Mouse (Mus musculus) adrenal gland, adult 18-20 months (tissue): ENCODE results near the gene Malsu1. TPM values are rescaled to one million over a fixed set of nuclear protein-coding genes. Genes with fewer than 3 reads are reported as not detected.

Source experiments
- DNase-seq, 2 experiments: peaks; one replicate each; pipeline ENCODE4 v3.0.0; 2021 to 2022; ENCODE audit warnings: low spot score in 2 of 2
- long read RNA-seq, 2 experiments: library from polyadenylated mRNA; stranded (forward); transcript quantifications; one replicate each; pipeline ENCODE4 v2.0.0; 2021
- total RNA-seq, 2 experiments: library from RNA; stranded (reverse); gene quantifications; 1 replicate in 1 of 2; 2 replicates in 1 of 2; pipeline ENCODE4 v1.2.3; 2021

Gene Malsu1
- total RNA-seq, result 10 to 100 TPM; 32.9 to 35.3 TPM
- long read RNA-seq, experiment 1, transcript Malsu1-203 (4 exons, 2,819 nt), result major isoform, 5 of 5 reads
- long read RNA-seq, experiment 1, partial matches to known transcripts, result 0 of 5 reads
- long read RNA-seq, experiment 1, other reads (novel, unspliced or antisense), result 0 of 5 reads
- long read RNA-seq, experiment 2, transcript Malsu1-203 (4 exons, 2,819 nt), result major isoform, 52 of 58 reads
- long read RNA-seq, experiment 2, partial matches to known transcripts, result 0 of 58 reads
- long read RNA-seq, experiment 2, other reads (novel, unspliced or antisense), result 0 of 58 reads

DNA sequence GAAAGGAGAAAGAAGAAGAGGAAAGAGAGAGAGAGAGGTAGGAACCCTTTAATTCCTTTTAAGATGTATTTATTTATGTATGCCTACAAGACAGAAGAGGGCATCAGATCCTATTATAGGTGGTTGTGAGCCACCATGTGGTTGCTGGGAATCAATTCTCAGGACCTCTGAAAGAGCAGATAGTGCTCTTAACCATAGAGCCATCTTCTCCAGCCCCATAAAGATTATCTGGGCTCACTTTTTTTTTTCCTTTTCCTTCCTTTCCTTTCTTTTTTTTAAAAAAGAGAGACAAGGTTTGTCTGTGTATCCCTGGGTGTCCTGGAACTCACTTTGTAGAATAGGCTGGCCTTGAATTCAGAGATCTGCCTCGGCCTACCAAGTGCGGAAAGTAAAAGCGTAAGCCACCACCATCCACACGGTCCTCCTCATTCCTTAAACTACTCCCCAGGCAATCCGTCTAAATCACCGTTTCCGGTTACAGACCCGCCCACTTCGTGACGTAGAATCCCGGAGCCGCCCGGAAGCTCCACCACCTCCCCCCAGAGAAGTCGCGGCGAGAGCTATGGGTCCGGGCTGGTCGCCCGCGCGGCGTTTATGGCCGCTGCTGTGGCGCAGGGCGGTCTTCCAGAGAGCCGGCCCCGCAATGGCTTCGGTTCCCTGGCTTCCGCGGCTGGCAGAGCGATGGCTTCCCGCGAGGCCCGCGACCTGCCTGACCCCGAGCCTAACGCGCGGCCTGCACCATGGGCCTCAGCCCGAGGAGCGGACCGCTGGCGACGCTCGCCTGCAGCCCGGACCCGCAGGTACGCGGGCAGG is at the start of gene Malsu1:
Malsu1 (plus strand) TSS at position 492 of the 813 bp plus-strand sequence.
- DNase-seq, result peak; percentile 96 to 97

DNA sequence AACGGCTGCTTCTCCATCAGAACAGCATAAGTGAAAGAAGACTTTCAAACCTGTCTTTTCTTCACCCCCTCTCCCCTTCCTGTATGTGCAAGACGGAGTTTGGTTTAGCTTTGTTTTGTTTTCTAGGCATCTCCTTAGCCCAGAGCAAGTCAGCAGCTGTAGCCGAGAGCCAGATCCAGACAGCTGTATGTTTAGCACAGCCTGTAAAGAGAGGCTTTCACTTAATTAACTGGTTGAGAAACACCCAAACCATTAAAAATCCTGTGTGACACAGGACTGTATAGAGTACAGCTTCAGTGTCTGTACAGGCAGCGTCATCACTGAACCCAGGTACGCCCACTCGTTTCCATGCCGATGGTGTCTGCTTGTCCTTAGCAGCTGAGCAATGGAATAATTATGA is 48.3 kb upstream of the Malsu1 start:
- DNase-seq, result no peak

DNA sequence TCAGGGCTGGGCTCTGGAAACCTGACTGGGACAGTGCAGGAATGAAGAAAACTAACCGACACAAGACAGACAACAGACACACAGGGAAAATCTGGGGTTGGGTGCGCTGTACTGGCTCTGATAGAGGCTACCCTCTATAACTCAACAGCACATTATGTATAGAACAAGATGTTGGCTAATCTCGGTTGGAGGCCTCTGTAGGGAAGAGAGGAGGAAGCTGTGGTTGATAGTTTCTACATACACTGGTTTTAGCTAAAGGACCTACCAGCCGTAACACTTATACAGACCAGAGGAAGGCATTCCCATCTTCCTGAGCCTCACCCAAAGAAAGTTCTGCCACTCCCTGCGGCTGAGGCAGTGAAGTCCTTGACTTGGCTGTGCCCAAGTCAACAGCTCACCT is 47.1 kb upstream of the Malsu1 start:
- no peak for DNase-seq

DNA sequence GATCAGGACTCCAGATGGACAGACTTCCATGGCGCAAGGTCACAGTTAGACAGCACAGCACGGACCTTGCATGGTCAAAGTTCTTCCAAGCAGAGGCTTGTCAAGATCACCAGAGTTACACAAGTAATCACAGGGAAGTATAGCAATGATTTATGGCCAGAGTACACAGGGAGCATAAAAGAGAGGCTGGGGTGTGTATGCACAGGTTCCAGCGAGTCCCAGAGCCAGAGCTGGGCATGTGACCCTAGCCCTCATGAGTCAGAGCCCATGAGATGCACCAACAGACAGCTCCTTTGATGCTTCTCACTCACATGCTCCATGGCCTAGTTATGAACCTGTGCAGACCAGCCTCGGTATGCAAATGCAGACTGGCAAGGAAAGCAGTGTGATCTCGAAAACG is 45.6 kb upstream of the Malsu1 start:
- no peak for DNase-seq

DNA sequence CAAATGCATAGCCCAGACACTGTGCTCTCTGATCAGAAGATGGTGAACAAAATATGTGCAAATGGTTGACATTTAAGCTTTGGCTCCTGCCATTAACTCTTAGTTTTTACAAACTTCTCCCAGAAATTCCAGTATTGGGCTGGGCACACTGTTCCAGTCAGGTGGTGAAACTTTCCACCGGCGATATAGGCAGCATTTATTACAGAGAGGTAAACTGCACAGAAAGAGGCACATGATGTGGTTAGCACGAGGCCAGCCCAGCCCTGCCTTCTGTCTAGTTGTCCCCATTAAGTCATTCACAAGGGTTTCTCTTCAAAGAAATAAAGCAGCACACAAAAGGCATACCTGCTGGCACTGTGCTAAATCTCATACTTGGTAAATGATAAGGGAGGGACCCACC is 44.9 kb upstream of the Malsu1 start:
- no peak for DNase-seq

DNA sequence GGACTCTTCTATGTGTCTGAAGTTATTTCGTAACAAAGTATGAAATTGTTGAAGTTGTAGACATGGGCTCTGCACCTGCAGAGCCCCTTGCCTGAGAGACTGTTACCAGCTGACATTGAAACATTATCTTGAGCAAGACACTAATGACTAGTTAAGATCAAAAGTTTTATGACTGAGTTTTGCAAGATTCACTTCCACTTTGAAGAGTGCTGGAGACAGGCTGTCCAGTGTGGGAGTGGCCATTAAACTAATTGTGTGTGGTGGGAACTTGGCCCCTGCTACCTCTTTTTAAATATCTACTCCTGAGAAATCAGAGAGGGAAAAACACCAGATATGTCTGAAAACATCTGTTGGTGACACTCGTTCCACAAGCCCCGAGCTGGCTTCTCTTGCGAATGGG is 42.4 kb upstream of the Malsu1 start:
- no peak for DNase-seq

DNA sequence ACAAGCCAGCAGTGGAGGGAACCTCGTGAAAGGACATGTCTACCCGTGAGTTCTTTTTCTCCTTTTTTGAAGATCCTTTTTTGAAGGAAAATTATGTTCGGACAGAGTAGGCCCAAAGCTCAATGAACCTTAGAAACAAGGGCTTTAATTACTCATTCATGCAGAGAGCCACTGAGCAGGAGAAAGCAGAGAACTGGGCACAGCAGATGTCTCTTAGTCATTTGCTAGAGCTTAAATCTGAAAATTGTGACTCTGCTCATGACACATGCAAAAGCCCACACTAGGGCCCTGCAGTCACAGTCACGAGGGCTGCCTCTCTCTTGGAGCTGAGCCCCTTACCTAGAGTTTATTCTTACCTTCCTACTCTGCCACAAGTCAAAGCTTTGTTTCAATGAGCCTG is 40.8 kb upstream of the Malsu1 start:
- DNase-seq, result no peak

DNA sequence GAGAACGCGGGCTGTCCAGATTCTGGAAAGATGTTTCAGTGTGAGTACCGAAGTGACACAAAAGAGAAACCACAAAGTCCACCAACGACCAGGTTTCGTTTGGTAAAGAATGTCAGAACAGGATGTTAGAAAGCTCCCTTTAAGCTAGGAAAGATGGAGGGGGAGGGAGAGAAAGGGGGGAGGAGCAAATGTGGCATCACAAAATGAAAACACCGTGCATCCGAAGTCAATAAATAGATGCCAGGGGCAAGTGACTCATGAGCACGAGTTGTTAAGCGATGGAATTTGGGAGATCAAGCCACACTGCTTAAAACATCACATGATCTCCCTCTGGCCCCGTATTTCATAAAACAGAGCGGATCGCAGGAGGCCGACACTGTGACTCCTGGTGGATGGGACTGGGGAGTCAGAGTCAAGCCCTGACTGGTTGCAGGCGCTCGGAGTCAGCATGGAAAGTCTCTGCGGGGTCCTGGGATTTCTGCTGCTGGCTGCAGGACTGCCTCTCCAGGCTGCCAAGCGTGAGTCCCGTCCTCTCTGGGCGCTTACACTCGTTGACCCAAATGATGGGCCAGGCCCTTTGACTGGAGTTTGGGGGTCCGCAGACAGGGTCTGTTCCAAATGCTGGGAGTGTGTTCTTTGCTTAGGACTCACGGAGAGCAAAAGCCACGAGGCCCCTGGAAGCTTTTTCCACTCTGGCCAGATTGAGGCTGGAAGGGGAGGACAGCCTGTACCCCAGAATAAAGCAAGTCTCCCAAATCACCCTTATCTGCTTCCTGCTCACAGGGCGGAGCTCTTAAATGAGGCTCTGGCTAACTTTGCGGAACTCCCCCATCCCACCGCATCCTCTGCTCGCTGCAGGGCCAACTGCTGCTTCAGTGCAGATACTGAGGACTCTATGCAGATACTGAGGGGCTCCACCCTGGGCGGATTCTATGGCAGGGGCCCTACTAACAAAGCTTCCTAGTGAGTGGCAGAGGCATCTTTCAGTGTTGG is 37.0 kb upstream of the Malsu1 start, which contains the start of gene Gpnmb:
Gpnmb (plus strand) TSS at position 272 of the 993 bp plus-strand sequence.
- DNase-seq, result no peak

DNA sequence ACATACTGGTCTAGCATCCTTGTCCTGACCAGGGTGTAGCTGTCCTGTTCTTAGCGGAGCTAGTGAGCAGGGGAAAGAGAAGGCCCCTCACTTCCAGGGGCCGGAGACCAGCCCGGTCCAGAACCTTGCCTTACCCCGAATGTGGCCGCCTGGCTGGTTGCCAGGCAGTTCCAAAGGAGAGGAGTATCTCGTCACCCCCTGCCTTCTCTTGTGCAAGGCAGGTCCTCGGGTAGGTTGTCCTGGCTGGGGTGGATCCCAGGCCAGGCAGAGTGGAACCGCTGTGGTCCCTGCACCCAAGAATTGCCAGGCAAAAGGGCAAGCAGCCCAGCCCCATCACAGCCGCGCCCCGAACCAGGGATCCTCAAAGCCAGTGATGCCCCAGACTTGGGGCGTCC is 36.3 kb upstream of the Malsu1 start:
- no peak for DNase-seq

DNA sequence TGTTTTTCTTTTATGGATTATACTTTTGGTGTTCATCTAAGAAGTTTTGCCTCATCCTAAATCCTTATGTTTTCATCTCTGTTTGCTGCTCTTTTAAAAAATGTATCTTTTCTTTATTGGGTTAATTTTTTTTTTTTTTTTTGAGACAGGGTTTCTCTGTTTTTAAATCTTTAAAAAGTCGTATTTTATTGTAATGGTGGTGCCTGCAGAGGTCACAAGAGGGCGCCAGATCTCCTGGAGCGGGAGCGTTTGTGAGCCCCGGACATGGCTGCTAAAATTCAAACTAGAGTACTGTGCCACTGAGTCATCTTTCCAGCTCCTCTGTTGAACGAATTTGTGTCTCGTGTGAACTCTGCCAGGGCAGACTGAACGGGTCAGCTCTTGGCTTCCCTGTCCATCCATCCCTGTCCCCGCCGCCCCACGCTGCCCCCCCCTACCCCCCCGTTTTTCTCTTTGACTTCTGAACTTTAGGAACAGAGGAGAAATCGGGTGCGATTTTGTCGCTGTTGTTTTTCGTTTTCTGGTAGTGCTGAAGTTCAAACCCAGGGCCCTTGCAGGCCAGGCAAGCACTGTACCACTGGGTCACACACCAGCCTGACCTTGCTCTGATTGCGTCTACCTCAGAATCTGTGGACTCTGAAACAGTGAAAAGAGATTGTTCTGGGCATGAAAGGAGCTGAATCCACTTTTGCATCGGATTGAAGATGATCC is 34.0 kb upstream of the Malsu1 start:
- peak; percentile 60 to 62 for DNase-seq

DNA sequence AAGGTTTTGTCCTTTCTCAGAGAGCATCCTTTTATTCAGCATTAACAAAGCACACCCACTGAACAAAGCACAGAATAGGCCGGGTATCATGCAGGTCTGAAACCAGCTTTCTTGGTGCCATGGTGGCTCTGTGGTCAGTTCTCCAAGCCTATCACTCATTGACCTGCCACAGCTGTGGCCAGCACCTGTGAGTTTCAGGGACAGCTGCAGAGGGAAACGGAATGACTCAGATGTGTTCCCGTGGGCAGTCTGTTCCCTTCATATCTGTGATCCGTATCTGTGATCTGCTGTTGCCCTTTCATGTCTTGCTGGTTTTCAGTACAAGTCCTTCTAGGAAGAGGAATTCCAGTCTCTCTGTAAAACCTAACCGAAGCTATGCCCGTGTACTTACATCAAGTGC is 27.1 kb upstream of the Malsu1 start:
- no peak for DNase-seq

DNA sequence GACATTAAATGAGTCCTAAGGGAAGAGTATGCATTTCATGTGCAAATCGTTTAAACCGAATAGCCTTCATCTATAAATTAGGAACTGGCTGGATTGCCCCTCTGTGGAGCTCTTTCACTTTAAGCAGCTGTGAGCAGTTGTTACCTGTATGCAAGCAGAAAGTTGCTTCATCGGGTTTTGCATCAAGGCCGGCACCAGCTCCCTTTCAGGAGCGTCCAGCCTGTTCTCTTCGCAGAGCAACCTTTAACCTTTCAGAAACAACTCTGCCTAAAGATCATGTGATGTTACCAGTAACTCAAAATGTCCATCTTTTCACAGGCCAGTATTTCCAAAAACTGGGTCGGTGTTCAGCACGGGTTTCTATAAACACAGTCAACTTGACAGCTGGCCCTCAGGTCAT is 26.6 kb upstream of the Malsu1 start:
- DNase-seq, result no peak

DNA sequence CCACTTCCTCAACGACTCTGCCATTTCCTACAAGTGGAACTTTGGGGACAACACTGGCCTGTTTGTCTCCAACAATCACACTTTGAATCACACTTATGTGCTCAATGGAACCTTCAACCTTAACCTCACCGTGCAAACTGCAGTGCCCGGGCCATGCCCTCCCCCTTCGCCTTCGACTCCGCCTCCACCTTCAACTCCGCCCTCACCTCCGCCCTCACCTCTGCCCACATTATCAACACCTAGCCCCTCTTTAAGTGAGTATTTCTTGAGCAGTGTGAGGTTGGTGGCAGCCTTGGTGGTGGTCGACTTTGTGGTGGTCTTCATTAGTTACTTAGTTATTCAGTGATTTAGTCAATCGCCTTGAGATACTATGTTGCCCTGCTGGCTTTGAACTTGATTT is 25.7 kb upstream of the Malsu1 start:
- DNase-seq, result no peak

DNA sequence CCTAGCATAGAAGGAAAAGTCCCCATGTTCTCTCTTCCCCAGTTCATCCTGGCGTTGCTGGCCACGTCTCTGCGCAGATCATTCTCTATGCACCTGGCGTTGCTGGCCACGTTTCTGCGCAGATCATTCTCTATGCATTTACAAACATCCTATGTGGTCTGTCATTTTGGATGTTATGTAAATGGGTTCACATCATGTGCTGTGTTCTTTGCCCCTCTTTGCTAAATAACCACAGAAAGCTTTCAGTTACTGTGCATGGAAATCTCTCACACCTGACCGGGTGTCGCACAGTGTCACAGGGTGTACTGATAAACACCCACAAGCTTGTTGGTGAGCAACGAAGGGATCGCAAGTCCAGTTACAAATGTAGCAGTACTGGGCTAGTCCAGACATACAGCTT is 25.2 kb upstream of the Malsu1 start:
- DNase-seq, result no peak

DNA sequence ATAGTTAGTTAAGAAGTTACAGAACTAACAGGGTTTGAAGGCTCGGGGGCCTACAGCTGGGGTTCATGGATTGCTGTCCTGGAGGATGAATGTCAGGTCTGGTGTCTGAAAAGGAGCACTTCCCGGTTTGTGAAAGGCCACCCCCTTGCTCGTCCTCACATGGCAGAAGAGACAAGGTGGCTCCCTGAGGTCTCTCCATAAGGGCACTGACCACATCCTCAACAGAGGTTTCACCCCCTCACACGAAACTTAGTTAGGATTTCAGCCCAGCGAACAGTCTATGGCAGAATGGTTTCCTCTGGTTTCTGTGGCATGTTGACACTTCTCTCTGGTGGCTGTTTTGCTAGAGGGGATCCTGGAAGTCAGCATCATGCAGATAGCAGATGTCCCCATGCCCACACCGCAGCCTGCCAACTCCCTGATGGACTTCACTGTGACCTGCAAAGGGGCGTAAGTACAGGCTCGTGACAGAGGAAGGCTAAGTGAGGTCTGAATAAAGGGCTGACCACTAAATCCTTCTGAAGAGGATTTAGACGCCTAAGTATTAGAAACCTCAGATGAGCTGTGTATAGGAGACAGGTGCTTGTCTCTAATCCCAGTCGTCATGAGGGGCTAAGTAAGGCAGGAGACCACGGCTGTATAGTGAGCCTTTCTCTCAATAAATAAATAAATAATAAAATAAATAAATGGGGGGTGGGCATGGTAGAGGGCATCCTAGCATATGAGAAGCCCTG is 22.8 kb upstream of the Malsu1 start:
- no peak for DNase-seq

DNA sequence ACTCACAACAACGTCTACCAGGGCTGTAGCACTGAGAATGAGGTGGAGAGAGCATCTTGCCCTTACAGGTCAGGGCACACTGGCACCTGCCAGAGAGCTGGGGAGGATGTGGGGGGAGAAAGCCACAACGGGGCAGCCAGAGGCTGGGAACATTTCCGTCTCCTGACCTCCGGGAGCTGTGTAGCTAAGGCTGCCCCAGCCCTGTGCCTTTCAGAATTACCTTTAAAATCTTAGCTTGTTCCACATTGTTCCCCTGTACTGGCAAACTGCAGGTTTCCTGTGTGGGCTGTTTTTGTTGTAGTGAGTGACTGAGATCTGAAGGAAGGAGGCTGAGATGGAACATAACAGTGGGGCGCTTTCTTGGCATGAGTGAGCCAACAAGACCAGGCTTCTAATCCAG is 21.4 kb upstream of the Malsu1 start:
- no peak for DNase-seq

DNA sequence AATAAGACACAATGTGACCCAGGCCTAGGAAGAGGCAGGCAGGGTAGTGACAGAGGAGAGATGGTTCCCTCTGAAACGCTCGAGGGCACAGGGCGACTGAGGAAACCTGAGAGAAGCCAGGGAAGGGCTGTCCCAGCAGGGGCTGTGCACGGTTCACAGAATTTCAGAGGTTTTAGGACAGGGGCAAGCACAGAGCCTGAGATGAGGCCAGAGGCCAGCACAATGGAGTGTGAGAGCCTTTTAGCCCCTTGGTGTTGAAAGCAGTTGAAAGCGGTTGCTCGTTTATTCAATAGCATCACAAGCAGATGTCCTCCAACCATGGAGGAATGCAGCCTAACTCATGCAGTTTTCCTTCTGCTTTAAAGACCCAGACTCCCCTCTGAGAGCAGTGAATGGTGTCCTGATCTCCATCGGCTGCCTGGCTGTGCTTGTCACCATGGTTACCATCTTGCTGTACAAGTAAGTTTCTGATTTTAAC is 18.3 kb upstream of the Malsu1 start:
- DNase-seq, result no peak

DNA sequence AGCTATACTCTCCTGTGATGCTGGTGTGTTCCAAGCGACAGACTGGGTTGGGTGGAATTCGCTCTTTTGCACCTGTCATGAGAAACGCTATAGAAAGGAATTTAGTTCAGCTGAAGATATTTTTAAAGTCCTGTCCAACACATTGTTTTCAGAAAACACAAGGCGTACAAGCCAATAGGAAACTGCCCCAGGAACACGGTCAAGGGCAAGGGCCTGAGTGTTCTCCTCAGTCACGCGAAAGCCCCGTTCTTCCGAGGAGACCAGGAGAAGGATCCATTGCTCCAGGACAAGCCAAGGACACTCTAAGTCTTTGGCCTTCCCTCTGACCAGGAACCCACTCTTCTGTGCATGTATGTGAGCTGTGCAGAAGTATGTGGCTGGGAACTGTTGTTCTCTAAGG is 17.6 kb upstream of the Malsu1 start:
- no peak for DNase-seq

DNA sequence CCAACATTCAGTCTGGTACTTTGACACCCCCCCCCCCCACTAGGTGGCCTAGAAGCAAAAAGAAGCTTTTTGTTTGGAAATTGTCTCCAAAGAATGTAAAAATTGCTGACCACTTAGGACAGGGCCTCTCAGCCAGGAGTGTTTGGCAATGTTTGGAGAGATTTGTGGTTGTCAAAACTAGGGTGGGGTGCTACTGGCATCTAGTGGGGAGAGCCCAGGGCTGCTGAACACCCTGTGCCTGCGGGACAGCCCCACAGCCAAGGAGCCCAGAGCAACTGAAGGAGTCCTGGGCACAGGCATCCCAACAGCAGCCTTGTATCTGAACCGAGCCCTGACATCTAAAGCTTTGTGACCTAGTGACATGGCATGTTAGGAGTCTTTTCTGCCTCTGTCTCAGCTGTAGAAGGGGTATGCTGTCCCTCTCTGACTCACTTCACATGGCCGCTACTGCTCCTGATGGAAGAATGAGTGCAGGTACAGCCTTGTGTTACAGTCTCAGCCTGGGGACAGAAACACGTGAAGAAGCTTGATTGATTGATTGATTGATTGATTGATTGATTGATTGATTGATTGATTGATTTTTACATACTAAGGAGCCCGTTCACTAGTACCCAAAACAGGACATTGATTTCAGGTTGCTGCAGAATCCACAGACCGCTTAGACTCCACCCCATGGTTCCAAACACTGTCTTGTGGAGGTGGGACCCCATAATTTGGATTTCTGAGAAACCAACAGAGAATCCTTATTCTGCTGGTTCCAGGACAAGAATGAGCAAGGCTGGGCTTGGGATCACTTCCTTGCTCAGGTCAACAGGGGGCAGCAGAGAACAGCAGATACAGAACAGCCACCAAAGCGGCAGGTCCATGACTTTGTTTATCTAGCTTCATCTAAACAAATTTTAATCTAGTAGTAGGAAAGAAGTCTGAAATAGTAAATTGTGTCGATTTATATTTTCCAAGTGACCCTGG is 16.3 kb upstream of the Malsu1 start:
- DNase-seq, result peak; percentile 74 to 75
